Mouse (Mus musculus) bone marrow macrophage, adult 2 months (primary cell): ENCODE results near the gene Dhx35.

Source experiments
- CTCF ChIP-seq: IDR thresholded peaks from 2 replicates; pipeline ENCODE4 v1.5.1; 2012; ENCODE audit warnings: low read depth, mild to moderate bottlenecking, low read length, moderate library complexity
- POLR2A ChIP-seq: IDR thresholded peaks from 2 replicates; pipeline ENCODE4 v1.6.1; 2012; ENCODE audit warnings: mild to moderate bottlenecking, low read depth, low read length, borderline replicate concordance

- TF ChIP-seq CTCF (no peak), POLR2A (no peak)
These were observed 54.8 kb downstream of the Dhx35 start for GRCm38 (mm10) chr2:158849416-158849815.
